8 mouse cellular contexts compared by ENCODE assay signal in genomic region chr5:113735345-113736112, GRCm38 (mm10). TPM values are rescaled to one million over a fixed set of nuclear protein-coding genes. Genes with fewer than 3 reads are reported as not detected.
DNase-seq lines count a peak whose midpoint lies in the region; ATAC-seq lines count a peak whose summit lies in the region.

Gene Ficd, plus strand, starts transcription at chr5:113735803.

- DNase-seq in ES-CJ7 (ENCODE audit: low read depth, low spot score): peak; percentile 97
- peak; percentile 91 for DNase-seq in cerebellum, adult 11 months
- peak; percentile 99 for DNase-seq in forebrain, embryonic 14.5 days (ENCODE audit: low spot score)
- peak; percentile 93 to 94 for DNase-seq in heart, postnatal 14 days
- peak; percentile 93 for DNase-seq in layer of hippocampus, adult 11-12 months (ENCODE audit: low spot score)
- peak; percentile 93 to 95 for DNase-seq in lung, adult 18-20 months
- peak; percentile 93 for DNase-seq in testis, postnatal 14 days (ENCODE audit: low spot score)

- H3K27ac ChIP-seq in forebrain, embryonic 14.5 days (ENCODE audit: low read depth, low read length): peak within 1 kb of the TSS; percentile 97
- H3K27ac ChIP-seq in neural tube, embryonic 15.5 days (replicated peaks): peak within 1 kb of the TSS; percentile 98

- H3K9ac ChIP-seq in forebrain, embryonic 14.5 days (ENCODE audit: low read length): peak within 1 kb of the TSS; percentile 64
- H3K9ac ChIP-seq in neural tube, embryonic 15.5 days (replicated peaks): peak within 1 kb of the TSS; percentile 74

- H3K4me1 ChIP-seq in forebrain, embryonic 14.5 days (ENCODE audit: control insufficient read depth, insufficient read depth, low read length): peaks cover 6% of the 10 kb centered on the region; the same call in 1 of the 2 replicates
- H3K4me1 ChIP-seq in neural tube, embryonic 15.5 days: peaks cover 33% of the 10 kb centered on the region

- ATAC-seq in forebrain, embryonic 14.5 days: peak; percentile 98
- peak; percentile 94 for ATAC-seq in neural tube, embryonic 15.5 days (ENCODE audit: low FRiP score)

- intact Hi-C loops in heart, postnatal 14 days (cut with DNase I): loop anchor here (2.0 kb wide), 1 partner anchor 33 kb away; no protein-coding TSS in a partner anchor

- H3K27me3 ChIP-seq in forebrain, embryonic 14.5 days (replicated peaks; ENCODE audit: control insufficient read depth, insufficient read depth, low read length): no peaks in the 10 kb centered on the region
- no peaks in the 10 kb centered on the region for H3K27me3 ChIP-seq in neural tube, embryonic 15.5 days (replicated peaks)

- peaks cover 26% of the 10 kb centered on the region for H3K36me3 ChIP-seq in forebrain, embryonic 14.5 days (ENCODE audit: control insufficient read depth, insufficient read depth, low read length)
- peaks cover 24% of the 10 kb centered on the region for H3K36me3 ChIP-seq in neural tube, embryonic 15.5 days

- under 1% methylated on average over 69 of the region's 71 CpGs for WGBS in forebrain, embryonic 14.5 days
- WGBS in neural tube, embryonic 15.5 days: under 1% methylated on average over 69 of the region's 71 CpGs

- H3K4me2 ChIP-seq in forebrain, embryonic 14.5 days (ENCODE audit: low read length): peak within 1 kb of the TSS; percentile 86
- peak within 1 kb of the TSS; percentile 86 for H3K4me2 ChIP-seq in neural tube, embryonic 15.5 days

- peak within 1 kb of the TSS; percentile 60 for H3K4me3 ChIP-seq in forebrain, embryonic 14.5 days (ENCODE audit: low read depth, low read length)
- peak within 1 kb of the TSS; percentile 66 for H3K4me3 ChIP-seq in neural tube, embryonic 15.5 days (replicated peaks)

- no peaks in the 10 kb centered on the region for H3K9me3 ChIP-seq in forebrain, embryonic 14.5 days (replicated peaks; ENCODE audit: control insufficient read depth, low read length)
- H3K9me3 ChIP-seq in neural tube, embryonic 15.5 days (replicated peaks): no peaks in the 10 kb centered on the region

RNA-seq across cellular contexts. Expression of gene Ficd, which starts in this region (rescaled TPM):
- polyA plus RNA-seq in forebrain, embryonic 14.5 days (2014; fragmentation: Nextera tagmentation; extraction: Ambion mirVana): 5.0 and 5.8 TPM in 2 replicates
- 1 to 10 TPM; 4.7 to 5.7 TPM for total RNA-seq in heart, postnatal 14 days (2021)
- 9.6 and 11.1 TPM in 2 replicates for polyA plus RNA-seq in neural tube, embryonic 15.5 days (2015; fragmentation: Nextera tagmentation; extraction: Ambion mirVana)

Comparison
In these comparisons a context has a peak if more than half of its experiments do, and no peak if none do; other contexts are left out.
1. Peak in every context shown above with its lines: DNase-seq, ATAC-seq, H3K4me3 ChIP-seq and H3K27ac ChIP-seq.